Mouse (Mus musculus): ENCODE results near the gene Pde7b.
A peak's percentile ranks its signal among the peaks of the same experiment; 100 is the strongest.
"Not testable (repeated sequence)": the region's sequence is repeated elsewhere in the genome, so short reads cannot be mapped to it uniquely, and the experiment has no call there.

Pde7b gene

GRCm38 (mm10) chr10:20543121-20543520, 181.8 kb downstream of the Pde7b start:
- no peak for DNase-seq

GRCm38 (mm10) chr10:20533811-20534210, 191.1 kb downstream of the Pde7b start:
- no peak for DNase-seq

GRCm38 (mm10) chr10:20531921-20532320, 193.0 kb downstream of the Pde7b start:
- DNase-seq: no peak

- DNase-seq: no peak
These were observed 196.1 kb downstream of the Pde7b start for GRCm38 (mm10) chr10:20528544-20529411.

GRCm38 (mm10) chr10:20527737-20528136, 197.1 kb downstream of the Pde7b start:
- DNase-seq: no peak

DNA sequence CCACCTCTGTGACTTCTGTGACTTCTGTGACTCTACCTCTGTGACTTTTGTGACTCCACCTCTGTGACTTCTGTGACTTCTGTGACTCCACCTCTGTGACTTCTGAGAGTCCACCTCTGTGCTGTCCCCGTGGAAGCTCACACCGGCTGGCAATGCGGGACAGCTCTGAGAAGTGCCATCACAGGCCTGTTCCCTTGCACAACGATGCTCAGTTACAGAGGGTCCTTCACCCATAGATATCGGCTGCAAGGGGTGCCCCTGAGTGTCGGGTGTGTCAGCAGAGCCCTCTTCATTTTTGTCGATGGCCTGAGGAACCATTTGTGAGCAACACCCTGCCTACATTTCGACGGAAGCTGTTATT, 206.4 kb downstream of the Pde7b start:
- no peak for DNase-seq

DNA sequence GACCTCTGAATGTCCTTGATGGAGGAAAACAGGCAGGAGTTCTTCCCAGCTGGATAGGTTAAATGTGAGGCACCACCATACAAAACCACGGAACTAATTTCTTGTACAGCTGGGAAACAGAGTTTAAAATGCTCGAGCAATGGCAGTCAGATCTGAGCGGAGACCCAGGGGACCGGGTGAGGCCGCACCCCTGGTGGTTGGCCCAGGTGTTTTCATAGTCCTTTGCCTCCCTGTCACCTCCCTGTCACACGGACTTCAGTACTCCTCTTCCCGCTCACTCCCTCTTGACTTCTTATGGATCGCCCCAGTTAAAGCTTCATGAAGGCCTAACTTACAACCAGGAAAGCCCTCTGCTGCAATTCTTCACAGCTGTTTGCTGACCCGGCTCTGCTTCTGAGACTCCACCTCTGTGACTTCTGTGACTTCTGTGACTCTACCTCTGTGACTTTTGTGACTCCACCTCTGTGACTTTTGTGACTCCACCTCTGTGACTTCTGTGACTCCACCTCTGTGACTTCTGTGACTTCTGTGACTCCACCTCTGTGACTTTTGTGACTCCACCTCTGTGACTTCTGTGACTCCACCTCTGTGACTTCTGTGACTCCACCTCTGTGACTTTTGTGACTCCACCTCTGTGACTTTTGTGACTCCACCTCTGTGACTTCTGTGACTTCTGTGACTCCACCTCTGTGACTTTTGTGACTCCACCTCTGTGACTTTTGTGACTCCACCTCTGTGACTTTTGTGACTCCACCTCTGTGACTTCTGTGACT, 206.9 kb downstream of the Pde7b start:
- DNase-seq: not testable (repeated sequence)

DNA sequence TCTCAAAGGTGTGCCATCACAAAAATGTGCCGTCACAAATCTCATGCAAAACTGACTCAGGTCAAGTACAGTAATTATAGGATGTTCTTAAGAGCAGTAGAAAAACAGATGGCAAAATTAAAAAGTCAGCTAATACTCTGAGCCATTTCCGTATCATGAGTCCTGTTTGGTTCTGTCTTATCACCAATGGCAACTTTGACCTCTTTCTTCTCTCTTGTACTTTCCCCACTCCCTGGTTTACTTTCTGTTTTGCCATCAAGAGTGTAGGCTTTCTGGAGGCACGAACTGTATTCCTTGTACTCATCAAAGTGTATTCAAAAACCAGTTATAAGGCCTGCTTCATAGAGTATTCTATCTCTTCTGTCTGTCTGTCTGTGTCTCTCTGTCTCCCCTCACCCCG, 211.0 kb downstream of the Pde7b start:
- DNase-seq: no peak

DNA sequence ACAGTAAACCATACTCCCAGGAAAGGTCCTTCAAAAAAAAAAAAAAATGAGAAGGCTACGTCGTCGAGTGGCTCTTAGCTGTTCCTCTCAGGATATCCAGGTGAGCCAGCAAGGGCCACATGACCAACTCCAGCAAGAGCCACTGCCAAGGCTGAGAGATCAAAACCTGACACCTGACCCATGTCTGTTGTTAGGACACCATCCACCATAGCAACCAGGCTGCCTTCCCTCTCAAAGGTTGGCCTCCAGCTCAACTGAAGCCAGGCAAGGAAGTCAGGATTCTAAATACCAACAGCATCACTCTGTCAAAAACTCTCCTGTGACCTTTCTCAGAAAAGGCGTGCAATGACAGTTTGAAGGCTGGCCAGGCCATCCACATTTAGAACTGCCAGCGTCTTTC, 211.4 kb downstream of the Pde7b start:
- peak; percentile 82 for DNase-seq

DNA sequence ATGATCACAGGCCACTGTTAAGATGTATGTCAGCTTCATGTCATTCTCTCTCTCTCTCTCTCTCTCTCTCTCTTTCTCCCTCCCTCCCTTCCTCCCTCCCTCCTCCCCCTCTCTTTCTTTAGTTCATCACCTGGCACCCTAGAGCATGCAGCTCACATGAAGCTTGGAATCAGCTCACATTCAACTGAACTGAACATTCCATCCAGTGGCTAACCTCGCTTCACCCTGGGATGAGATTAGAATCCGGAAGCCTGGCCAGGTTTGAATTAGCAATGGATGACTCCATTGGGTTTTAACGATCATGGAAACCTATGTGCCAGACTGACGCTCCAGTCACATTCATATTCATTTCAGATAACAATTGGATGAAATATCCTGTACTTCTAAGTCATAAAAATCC, 215.1 kb downstream of the Pde7b start:
- no peak for DNase-seq

DNA sequence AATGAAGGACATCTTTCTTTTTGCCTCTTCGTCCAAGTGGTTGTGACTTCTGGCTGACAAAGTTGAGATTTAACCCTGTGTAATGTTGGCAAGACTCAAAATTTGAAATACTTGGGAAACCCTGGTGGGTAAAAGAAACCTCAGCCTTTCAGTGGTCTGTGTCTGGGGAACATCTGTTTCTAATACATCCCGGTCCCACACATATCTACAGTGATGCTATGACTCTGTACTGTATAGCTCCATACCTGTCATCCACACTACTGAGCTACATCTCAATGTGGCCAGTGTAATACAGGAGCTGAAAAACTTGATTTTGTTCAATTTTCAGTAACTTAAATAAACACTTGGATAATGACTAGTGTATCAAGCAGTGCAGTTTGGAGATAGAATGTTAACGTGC, 216.4 kb downstream of the Pde7b start:
- DNase-seq: no peak

- no peak for DNase-seq
These were observed 217.0 kb downstream of the Pde7b start for GRCm38 (mm10) chr10:20507732-20508412.

GRCm38 (mm10) chr10:20507069-20507468, 217.8 kb downstream of the Pde7b start:
- DNase-seq: no peak

DNA sequence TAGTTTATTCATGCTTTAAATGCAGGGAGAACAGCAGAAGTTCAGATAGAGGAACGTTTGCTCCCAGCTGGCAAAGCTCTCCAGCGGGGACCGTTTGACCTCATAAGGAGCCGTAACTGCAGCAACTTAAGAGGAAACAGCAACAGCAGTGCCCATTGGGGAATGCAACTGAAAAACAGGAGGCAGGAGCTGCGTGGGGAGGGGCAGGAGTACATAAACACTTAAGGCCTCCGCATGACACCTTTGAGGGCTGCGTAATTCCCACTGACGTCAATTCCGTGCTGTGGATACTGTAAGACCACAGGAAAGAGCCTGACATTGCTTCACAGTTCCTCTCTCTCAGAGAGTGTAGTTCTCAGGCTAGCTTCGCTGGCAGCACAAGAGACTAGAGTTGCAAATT, 219.4 kb downstream of the Pde7b start:
- DNase-seq: peak; percentile 88

DNA sequence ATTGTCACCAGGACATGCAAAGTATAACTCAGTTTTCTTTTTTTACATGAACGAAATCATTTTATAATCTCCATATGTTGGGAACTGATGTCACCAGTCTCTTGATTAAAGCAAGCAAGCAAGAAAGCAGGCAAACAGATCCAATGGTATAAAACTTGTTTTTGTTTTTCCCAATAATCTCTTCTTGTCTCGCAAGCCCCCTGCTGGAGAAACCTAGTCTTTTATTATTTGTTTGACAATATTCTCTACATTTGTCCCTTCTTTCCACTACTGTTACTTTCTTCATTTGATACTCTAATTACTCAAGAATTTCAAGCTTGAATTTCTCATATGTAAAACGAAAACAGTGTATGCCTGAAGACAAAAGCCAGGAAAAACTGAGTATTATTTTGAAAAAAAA, 220.1 kb downstream of the Pde7b start:
- peak; percentile 35 for DNase-seq

- peak; percentile 48 for DNase-seq
These were observed 221.4 kb downstream of the Pde7b start for GRCm38 (mm10) chr10:20503265-20504025.

- no peak for DNase-seq
These were observed 223.7 kb downstream of the Pde7b start for GRCm38 (mm10) chr10:20501221-20501620.

DNA sequence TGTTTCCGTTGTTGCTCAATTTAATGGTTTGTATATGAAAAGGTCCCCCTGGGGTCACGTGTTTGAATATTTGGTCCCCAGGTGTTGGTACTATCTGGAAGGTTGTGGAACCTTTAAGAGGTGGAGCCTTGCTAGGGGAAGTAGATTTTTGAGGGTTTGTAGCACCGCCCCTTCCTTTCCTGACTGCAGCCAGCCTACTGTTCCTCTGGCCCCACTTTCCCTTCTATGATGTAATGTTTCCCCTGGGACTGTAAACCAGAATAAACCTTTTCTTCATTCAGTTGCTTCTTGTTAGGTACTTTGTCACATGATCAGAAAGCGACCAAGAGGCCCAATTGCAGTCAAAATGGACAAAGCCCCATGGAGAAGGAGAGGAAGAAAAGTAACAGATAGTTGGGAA, 229.8 kb downstream of the Pde7b start:
- no peak for DNase-seq

- DNase-seq: no peak
These were observed 230.9 kb downstream of the Pde7b start for GRCm38 (mm10) chr10:20493826-20494455.

- DNase-seq: peak; percentile 45
These were observed 232.5 kb downstream of the Pde7b start for GRCm38 (mm10) chr10:20492216-20492964.

- no peak for DNase-seq
These were observed 234.1 kb downstream of the Pde7b start for GRCm38 (mm10) chr10:20490775-20491174.

DNA sequence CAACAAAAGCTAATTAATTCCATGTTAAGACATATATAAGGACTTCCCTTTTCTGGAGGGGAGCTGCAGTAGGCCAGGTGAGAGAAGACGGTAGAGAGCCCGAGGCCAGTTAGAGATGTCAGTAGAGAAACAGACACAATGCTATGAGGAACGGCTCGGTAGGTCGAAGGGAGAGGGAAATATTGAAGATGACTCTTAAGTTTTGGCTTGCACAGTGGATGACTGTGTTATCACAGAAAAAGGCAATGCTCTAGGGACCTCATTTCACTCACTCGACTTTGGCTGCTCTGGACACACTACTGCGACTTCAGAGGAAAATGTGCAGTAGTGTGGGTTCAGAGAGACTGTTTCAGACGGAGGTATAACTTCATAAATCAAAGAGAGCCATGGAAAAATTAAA, 234.6 kb downstream of the Pde7b start:
- no peak for DNase-seq
